Mouse (Mus musculus): Measurements from ENCODE around the gene Lhx6.

GRCm38 (mm10) chr2:36148876-36149365 lies 43.7 kb upstream of the Lhx6 start:
- TF ChIP-seq CTCF (conservative IDR thresholded peaks at IDR 0.05; ENCODE audit: insufficient read depth, insufficient read length, low read depth, low read length) = no peak
- TF ChIP-seq POLR2A (IDR thresholded peaks at IDR 0.05; ENCODE audit: low read depth, low read length) = no peak

Measured in kidney, adult 2 months (tissue).